Mouse (Mus musculus) forebrain, embryonic 12.5 days (tissue): ENCODE measurements around the gene 4930404N11Rik. TPM values are rescaled to one million over a fixed set of nuclear protein-coding genes. Genes with fewer than 3 reads are reported as not detected.
A peak's percentile ranks its signal among the peaks of the same experiment; 100 is the strongest.

Source experiments
- ATAC-seq: fragments of 200-750 bp; cut with Nextera tagmentation; 2 replicates; pipeline ENCODE4 v1.8.0; 2017; ENCODE audit warnings: moderate TSS enrichment; ENCODE audit not compliant: low FRiP score
- H3K27ac ChIP-seq: fragments of 300-500 bp; sonication (generic); 2 replicates; pipeline ENCODE4 v1.5.1; 2016; ENCODE audit warnings: mild to moderate bottlenecking
- H3K27me3 ChIP-seq: fragments of 300-500 bp; sonication (generic); 2 replicates; pipeline ENCODE4 v1.6.1; 2016; ENCODE audit warnings: mild to moderate bottlenecking
- H3K36me3 ChIP-seq: fragments of 300-500 bp; sonication (generic); replicated peaks from 2 replicates; pipeline ENCODE4 v1.6.1; 2016; ENCODE audit warnings: mild to moderate bottlenecking
- H3K4me1 ChIP-seq: fragments of 300-500 bp; sonication (generic); 2 replicates; pipeline ENCODE4 v1.6.1; 2016
- H3K4me2 ChIP-seq: fragments of 300-500 bp; sonication (generic); 2 replicates; pipeline ENCODE4 v1.6.1; 2016; ENCODE audit warnings: mild to moderate bottlenecking, moderate library complexity
- H3K4me3 ChIP-seq: fragments of 300-500 bp; sonication (generic); replicated peaks from 2 replicates; pipeline ENCODE4 v1.5.1; 2016; ENCODE audit warnings: mild to moderate bottlenecking
- H3K9ac ChIP-seq: fragments of 300-500 bp; sonication (generic); 2 replicates; pipeline ENCODE4 v1.6.1; 2016; ENCODE audit warnings: mild to moderate bottlenecking
- H3K9me3 ChIP-seq: fragments of 300-500 bp; sonication (generic); 2 replicates; pipeline ENCODE4 v1.6.1; 2016
- WGBS: fragments of 180-500 bp; shearing (Covaris S2); methylation state at CpG from one replicate; pipeline ENCODE4 v1.1.7; 2016; 5-methylcytosine and 5-hydroxymethylcytosine counted together
- polyA plus RNA-seq: library from polyadenylated mRNA; unstranded; fragments of >200 nt; fragmentation: Nextera tagmentation; extraction: Ambion mirVana; gene quantifications from 2 replicates; pipeline ENCODE4 v1.2.1, GENCODE M21; 2016

The 4930404N11Rik gene
- polyA plus RNA-seq, 1 experiment from 2014 or later, result 1.2 TPM

GRCm38 (mm10) chr10:81387716-81388115 is 22.1 kb upstream of the 4930404N11Rik start:
- 93% methylated on average over 20 of the region's 20 CpGs for WGBS
- Histone ChIP-seq H3K36me3 (peaks cover 35% of the 10 kb centered on the region), H3K27me3 (no peaks in the 10 kb centered on the region), H3K4me2 (no peak overlapping the region), H3K27ac (no peak overlapping the region), H3K9ac (no peak overlapping the region), H3K4me1 (peaks cover 23% of the 10 kb centered on the region), H3K9me3 (no peaks in the 10 kb centered on the region), H3K4me3 (no peak overlapping the region)
- no peak for ATAC-seq

- H3K36me3 ChIP-seq, result peaks cover 31% of the 10 kb centered on the region
- peak overlapping the region; percentile 93 for H3K4me2 ChIP-seq
- WGBS, result 86% methylated on average over 22 of the region's 22 CpGs
- no peaks in the 10 kb centered on the region for H3K9me3 ChIP-seq
- H3K4me1 ChIP-seq, result peaks cover 21% of the 10 kb centered on the region
- no peak overlapping the region for H3K27ac ChIP-seq
- H3K9ac ChIP-seq, result no peak overlapping the region
- ATAC-seq, result no peak
- H3K27me3 ChIP-seq, result 0 out of 2 replicates have a peak, but pooled peaks cover 5% of the 10 kb centered on the region
- peak overlapping the region; percentile 77 for H3K4me3 ChIP-seq
These were observed 20.1 kb upstream of the 4930404N11Rik start for GRCm38 (mm10) chr10:81385603-81386306.

GRCm38 (mm10) chr10:81384605-81384982 is 19.0 kb upstream of the 4930404N11Rik start:
- under 1% methylated on average over 19 of the region's 19 CpGs for WGBS
- Histone ChIP-seq H3K36me3 (peaks cover 31% of the 10 kb centered on the region), H3K9ac (peak overlapping the region; percentile 81), H3K27ac (peak overlapping the region; percentile 80), H3K4me2 (peak overlapping the region; percentile 93), H3K4me1 (peaks cover 20% of the 10 kb centered on the region), H3K27me3 (0 out of 2 replicates have a peak, but pooled peaks cover 5% of the 10 kb centered on the region), H3K4me3 (peak overlapping the region; percentile 77), H3K9me3 (no peaks in the 10 kb centered on the region)
- peak; percentile 39 for ATAC-seq

DNA sequence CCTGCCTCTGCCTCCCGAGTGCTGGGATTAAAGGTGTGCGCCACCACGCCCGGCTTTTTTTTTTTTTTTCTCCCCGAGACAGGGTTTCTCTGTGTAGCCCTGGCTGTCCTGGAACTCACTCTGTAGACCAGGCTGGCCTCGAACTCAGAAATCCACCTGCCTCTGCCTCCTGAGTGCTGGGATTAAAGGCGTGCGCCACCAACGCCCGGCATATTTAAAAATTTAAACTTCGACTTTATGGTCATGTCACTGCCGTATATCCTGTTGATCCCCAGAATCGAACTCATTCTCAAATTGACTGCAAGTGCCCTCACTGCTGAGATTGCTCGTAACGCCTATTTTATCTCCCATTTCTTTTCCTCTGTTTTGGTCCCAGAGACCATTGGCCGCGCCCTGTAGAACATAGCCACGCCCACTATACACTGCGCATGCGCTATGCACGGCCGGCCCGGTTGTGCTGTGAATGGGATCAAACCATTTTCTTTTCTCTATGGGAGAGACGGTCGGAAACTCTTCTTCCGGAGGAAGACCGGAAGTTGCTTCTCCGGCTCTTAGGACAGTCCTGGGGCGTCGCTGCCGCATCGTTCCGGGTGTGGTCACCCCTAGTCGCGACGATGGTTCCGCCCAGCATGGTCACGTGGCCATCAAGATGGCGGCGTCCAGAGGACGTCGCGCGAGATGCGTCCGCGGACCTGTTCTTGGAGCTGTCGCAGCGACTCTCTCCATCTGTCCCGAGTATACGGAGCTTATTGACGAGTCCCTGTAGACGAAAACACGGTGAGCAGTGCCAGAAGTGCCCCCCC is 18.4 kb upstream of the 4930404N11Rik start, which contains the start of the genes Dohh and Gm48551:
TSS of gene Dohh (plus strand) at position 627 of the 803 bp plus-strand sequence.
TSS of gene Gm48551 (plus strand) at position 665 of the 803 bp plus-strand sequence.
- 8% methylated on average over 53 of the region's 54 CpGs for WGBS

GRCm38 (mm10) chr10:81382039-81382438 is 16.4 kb upstream of the 4930404N11Rik start:
- H3K27me3 ChIP-seq, result 0 out of 2 replicates have a peak, but pooled peaks cover 5% of the 10 kb centered on the region
- peaks cover 27% of the 10 kb centered on the region for H3K4me1 ChIP-seq
- 85% methylated on average over 5 of the region's 5 CpGs for WGBS
- no peak for ATAC-seq
- no peaks in the 10 kb centered on the region for H3K9me3 ChIP-seq
- no peak overlapping the region for H3K4me3 ChIP-seq
- H3K4me2 ChIP-seq, result no peak overlapping the region
- no peak overlapping the region for H3K9ac ChIP-seq
- no peak overlapping the region for H3K27ac ChIP-seq
- peaks cover 15% of the 10 kb centered on the region for H3K36me3 ChIP-seq

More for the DNA sequence above, 18.4 kb upstream of the 4930404N11Rik start, which contains the start of the genes Dohh and Gm48551:
- peak; percentile 95 for ATAC-seq
- peak within 1 kb of the TSS; percentile 81 for H3K9ac ChIP-seq
- H3K27ac ChIP-seq, result peak within 1 kb of the TSS; percentile 80
- peaks cover 18% of the 10 kb centered on the region for H3K4me1 ChIP-seq
- no peaks in the 10 kb centered on the region for H3K9me3 ChIP-seq
- H3K4me3 ChIP-seq, result peak within 1 kb of the TSS; percentile 77
- H3K4me2 ChIP-seq, result peak within 1 kb of the TSS; percentile 93
- H3K27me3 ChIP-seq, result 0 out of 2 replicates have a peak, but pooled peaks cover 5% of the 10 kb centered on the region
- H3K36me3 ChIP-seq, result peaks cover 31% of the 10 kb centered on the region

DNA sequence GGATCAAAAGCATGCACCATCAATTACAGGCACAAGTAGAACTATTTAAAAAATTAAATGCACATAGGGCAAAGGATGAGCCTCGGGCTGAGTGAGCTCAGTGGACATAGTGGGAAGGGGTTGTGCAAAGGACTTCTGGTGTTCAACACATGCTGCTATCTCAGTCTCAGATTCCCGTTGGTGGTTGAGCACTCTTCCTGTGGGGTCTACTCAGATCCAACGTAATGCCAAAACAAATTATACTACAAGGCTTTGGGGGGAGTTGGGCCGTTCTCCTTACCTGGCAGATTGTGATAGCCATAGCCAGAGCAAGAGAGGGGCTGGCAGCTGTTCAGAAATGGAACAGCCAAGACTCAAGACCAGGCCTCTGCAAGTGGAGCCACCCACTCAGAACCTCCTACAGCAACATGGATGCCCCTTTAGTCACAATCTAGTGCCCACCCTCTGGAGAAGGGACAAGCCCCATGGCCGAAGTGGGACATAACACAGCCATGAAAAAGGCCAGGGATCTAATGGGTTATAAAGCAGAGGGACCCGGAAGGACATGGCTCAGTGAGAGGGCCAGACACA is 14.3 kb upstream of the 4930404N11Rik start:
- Histone ChIP-seq H3K4me2 (no peak overlapping the region), H3K36me3 (peaks cover 12% of the 10 kb centered on the region), H3K9me3 (no peaks in the 10 kb centered on the region), H3K27ac (no peak overlapping the region), H3K4me3 (no peak overlapping the region), H3K4me1 (peaks cover 30% of the 10 kb centered on the region), H3K9ac (no peak overlapping the region), H3K27me3 (0 out of 2 replicates have a peak, but pooled peaks cover 5% of the 10 kb centered on the region)
- WGBS, result 92% methylated on average over 6 of the region's 6 CpGs
- no peak for ATAC-seq

GRCm38 (mm10) chr10:81379183-81379553 is 13.6 kb upstream of the 4930404N11Rik start:
- Histone ChIP-seq H3K4me1 (peaks cover 28% of the 10 kb centered on the region), H3K36me3 (peaks cover 17% of the 10 kb centered on the region), H3K4me3 (peak overlapping the region; percentile 88), H3K27me3 (0 out of 2 replicates have a peak, but pooled peaks cover 5% of the 10 kb centered on the region), H3K9ac (peak overlapping the region; percentile 26), H3K9me3 (no peaks in the 10 kb centered on the region), H3K4me2 (peak overlapping the region; percentile 53), H3K27ac (peak overlapping the region; percentile 82)
- 56% methylated on average over 3 of the region's 3 CpGs for WGBS
- ATAC-seq, result no peak

- Histone ChIP-seq H3K27ac (peak overlapping the region; percentile 82), H3K27me3 (0 out of 2 replicates have a peak, but pooled peaks cover 5% of the 10 kb centered on the region), H3K9ac (peak overlapping the region; percentile 97), H3K4me3 (peak overlapping the region; percentile 88), H3K36me3 (peaks cover 22% of the 10 kb centered on the region), H3K4me1 (peaks cover 28% of the 10 kb centered on the region), H3K4me2 (peak overlapping the region; percentile 53), H3K9me3 (no peaks in the 10 kb centered on the region)
- under 1% methylated on average over 46 of the region's 46 CpGs for WGBS
- peak; percentile 96 for ATAC-seq
These were observed 13.1 kb upstream of the 4930404N11Rik start for GRCm38 (mm10) chr10:81378553-81379182.

- WGBS, result under 1% methylated on average over 50 of the region's 59 CpGs
- Histone ChIP-seq H3K36me3 (peaks cover 29% of the 10 kb centered on the region), H3K4me1 (peaks cover 30% of the 10 kb centered on the region), H3K9ac (peak within 1 kb of the TSS; percentile 97), H3K4me2 (peak within 1 kb of the TSS; percentile 78), H3K9me3 (no peaks in the 10 kb centered on the region), H3K4me3 (peak within 1 kb of the TSS; percentile 88), H3K27me3 (0 out of 2 replicates have a peak, but pooled peaks cover 5% of the 10 kb centered on the region), H3K27ac (peak within 1 kb of the TSS; percentile 82)
- ATAC-seq, result peak; percentile 75
These were observed 12.4 kb upstream of the 4930404N11Rik start, which contains the start of gene Fzr1 for GRCm38 (mm10) chr10:81377793-81378552. TSS of gene Fzr1 (minus strand) at chr10:81378516.

- 53% methylated on average over 2 of the region's 2 CpGs for WGBS
- Histone ChIP-seq H3K27ac (peak overlapping the region; percentile 79), H3K27me3 (0 out of 2 replicates have a peak, but pooled peaks cover 5% of the 10 kb centered on the region), H3K9me3 (no peaks in the 10 kb centered on the region), H3K4me3 (peak overlapping the region; percentile 88), H3K4me1 (peaks cover 30% of the 10 kb centered on the region), H3K36me3 (peaks cover 35% of the 10 kb centered on the region), H3K9ac (peak overlapping the region; percentile 97), H3K4me2 (peak overlapping the region; percentile 78)
- no peak for ATAC-seq
These were observed 11.7 kb upstream of the 4930404N11Rik start for GRCm38 (mm10) chr10:81377362-81377664.
